Mouse (Mus musculus) adipocyte (in vitro differentiated cells): ENCODE results near the gene Pfdn2.

ENCODE experiments used
- DNase-seq: peaks from one replicate; pipeline ENCODE4 v3.0.0-alpha.2; 2016; ENCODE audit warnings: low spot score

The Pfdn2 gene

DNA sequence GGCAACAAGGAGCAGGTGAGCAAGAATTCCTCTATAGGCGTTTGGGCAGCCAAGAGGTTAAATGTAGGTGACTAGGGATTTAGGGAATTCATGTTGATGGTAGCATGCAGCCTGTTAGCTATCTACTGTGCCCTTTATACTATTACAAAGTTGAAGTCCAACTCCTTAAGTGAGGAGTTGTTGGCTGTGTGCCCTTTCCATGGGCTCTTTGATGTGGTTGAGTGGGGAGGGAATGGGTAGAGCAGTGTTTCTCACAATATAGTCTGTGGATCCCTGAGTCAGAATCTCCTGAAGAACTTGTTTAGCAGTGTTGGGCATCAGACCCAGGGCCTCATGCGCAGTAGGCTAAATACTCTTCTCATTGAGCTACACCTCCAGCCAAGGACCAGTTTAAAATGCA lies 11.3 kb downstream of the Pfdn2 start:
- no peak for DNase-seq

DNA sequence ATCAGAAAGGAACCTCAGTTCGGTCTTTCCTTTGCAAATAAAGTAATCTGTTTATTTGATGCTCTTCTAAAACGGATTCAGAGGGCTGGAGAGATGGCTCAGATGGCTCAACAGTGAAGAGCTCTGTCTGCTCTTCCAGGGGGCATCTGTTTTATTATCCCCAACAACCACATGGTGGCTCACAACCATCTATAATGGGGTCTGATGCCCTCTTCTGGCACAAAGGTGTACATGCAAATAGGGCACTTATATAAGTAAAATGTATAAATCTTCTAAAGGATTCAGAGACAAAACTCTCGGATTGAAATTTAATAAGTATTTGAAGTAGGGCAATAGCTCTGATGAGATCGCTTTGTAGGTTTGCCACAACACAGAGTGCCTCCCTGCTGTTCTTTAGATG lies 13.0 kb downstream of the Pfdn2 start:
- DNase-seq = peak; percentile 14

DNA sequence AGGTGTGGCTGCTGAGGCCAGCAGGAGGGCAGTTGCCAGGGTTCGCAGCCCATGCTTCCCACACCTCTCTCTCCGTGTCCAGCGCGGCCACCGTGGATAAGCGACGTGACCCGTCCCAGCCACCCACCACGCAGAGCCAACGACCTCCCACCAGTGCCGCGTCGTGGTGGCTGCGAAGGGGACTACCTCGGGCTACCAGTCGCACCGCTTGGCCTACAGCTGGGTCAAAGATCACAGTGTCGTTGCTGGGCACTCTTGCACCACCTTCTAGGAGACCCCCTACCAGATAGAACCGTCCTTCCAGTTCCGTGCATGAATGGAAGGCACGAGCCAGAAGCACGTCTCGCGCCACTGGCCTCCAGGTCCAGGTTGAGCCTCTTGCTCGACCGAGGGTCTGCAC lies 14.8 kb downstream of the Pfdn2 start:
- DNase-seq = no peak

DNA sequence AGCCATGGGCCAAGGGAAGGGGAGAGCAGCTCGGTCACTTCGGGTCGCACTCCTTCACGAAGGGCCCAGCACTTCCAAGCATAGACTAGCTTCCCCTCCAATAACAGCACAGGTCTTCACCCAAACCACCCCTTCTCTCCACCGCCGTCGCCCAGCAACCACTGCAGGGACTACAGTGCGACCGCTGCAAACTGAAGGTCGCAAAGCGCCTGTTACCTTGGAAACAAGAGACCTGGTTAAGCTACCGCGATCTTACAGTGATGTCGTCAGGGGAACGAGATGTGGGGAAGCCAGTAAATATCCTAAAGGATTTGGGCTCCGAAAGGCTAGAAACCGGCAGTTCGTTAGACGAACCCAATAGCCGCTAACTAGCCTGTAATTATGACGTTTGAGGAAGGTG lies 15.2 kb downstream of the Pfdn2 start, which contains the start of gene Klhdc9:
TSS of gene Klhdc9 (minus strand) at position 143 of the 400 bp plus-strand sequence.
- DNase-seq = no peak

DNA sequence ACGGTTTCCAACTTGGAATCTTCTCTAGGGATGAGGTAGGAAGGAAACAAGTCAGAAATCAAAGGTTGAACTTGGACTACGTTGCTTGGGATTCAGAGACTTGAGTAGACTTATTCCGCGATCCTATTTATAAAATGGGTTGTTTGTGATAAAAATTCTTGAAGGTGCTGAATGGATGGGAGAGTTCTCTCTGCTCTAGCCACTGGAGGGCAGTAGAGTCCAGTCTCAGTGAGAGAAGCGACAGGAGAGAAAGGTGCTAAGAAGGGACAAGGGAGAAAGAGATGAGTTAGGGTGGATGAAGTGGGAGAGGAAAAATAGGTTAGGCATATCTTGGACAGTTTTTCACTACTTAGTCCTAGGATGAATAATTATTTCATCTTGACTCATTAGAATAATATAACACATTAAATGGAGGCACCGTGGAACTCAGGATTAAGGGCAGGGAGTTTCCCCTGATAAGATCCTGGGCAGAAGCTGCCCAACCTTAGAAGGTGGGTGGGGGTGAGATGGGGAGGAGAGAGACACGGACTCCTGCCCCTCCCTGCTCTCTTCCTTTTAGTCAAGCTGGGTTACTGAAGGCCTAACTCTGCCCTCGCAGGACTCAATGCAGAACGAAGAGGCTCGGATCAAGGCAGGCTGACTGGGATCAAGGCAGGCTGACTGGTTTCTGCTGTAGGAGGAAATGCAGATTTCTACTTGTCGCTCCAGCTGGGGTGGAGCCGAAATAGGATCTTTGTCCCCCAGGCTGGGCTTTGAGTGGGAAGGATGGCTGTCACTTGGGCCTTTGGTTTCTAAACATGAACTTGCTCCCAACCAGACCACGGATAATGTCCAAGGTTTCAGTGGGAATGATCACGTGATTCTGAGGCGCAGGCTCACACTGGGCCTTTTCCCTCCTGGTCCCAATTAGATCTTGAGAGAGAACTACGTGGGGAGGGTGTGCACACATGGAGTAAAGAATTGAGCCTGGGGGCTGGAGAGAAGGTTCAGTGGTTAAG lies 15.9 kb downstream of the Pfdn2 start:
- DNase-seq = peak; percentile 85

DNA sequence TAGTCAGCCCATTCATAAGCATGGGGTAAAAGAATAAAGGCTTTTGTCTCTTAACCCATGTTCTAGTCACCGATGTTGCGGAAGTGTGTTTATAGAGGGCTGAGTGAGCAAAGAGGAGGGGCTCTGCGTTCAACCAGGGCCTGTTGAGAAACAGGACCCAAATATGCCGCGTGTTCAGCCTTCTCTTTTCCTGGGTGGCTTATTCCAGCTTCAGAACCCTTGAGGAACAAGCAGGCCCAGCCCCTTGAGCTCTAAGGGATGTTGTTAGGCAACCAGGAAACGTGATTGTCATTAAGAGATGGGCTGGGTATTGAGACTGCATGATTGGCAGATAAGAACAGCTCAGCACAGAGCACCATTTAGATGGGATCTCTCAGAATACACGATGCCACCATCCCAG lies 20.5 kb downstream of the Pfdn2 start:
- DNase-seq = no peak

DNA sequence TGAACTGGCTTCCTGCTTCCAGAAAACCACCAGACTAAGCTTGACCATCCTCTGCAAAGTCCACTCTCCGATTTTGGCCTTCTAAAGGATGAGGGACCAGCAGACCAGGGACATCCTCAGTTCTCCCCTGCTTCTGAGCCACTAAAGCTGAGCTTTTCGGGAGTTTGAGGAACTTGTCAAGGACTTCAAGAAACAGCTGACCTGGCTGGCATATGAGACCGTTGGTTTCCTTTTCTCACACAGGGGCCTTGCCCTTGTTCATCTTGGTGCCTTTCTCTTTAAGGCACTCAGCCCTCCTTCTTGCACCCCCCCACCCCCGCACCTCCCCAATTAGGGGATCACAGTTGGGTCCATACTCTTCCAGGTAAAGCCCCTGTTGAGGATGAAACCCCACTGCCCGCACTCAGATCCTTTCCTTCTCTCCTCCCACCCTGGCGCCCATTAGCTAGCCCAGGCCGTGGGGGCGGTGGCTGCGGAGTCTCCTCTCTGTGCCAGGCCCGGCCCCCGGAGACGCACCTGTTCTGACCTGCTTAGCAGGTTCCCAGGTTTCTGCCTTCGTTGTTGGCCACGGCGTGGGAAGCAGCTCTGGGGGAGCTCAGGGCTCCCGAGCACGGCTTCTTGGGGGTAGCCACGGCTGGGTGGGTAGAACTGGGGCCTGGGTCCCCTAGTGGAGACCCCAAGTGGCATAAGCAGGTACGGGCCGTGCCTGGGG lies 24.5 kb downstream of the Pfdn2 start, which contains the start of gene Nectin4:
TSS of gene Nectin4 (plus strand) at position 255 of the 712 bp plus-strand sequence.
- DNase-seq = no peak

DNA sequence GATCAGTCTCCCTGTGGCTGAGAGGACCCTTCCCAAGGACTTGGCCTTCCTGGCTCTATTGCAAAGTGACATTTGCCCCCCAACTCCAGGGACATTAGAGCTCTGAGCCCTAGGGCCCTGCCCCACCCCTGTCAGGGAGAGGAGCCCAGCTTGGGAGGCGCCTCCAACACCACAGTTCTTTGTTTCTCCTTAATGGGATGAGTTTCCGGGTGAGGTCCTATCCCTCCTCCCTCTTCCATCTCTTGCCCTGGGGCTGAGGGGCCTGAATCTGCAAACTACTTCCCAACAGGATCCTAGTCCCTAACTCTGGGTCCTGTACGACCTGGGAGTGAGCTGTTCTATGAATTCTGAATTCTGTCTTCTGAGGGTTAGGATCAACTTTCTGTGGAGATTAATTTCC lies 27.4 kb downstream of the Pfdn2 start:
- DNase-seq = no peak

DNA sequence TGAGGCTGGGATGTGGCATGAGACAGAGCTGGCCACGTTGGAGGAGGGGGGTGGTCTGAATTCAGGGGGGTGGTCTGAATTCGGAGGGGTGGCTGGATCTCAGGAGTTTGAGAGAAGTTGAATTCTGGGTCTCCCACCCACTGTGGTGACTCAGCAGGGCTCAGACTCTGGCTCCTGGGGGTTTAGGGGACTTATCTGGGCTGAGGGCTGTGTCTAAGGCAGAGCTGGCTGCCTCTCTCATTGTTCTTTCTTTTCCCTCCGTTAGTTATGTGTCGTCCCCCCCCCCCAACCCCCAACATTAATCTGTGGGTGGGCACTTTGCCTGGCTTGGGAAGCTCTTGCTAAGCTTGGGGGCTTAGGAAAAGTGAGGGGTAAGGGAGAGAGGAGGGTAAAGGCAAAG lies 28.5 kb downstream of the Pfdn2 start:
- DNase-seq = no peak

DNA sequence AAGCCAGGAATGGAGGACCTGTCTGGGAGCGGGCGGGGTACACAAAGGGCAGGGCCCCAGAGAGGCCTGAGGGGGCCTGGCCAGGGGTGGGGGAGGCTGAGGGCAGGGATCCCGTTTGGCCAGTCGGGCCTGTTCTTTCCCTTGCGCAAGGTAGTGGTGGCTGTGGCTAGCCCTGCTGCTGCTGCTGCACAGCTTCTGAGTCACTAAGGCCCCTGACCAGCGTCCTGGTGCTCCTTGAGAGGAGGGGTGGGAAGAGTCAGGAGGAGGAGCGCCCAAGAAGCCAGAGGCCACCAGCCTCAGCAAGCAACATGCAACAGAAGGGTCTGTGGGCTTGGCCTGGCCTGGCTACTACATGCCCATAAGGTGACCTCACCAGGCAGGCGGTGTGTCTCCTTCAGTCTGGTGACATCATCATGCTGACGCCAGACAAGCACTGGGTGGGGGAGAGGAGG lies 30.2 kb downstream of the Pfdn2 start:
- DNase-seq = no peak

DNA sequence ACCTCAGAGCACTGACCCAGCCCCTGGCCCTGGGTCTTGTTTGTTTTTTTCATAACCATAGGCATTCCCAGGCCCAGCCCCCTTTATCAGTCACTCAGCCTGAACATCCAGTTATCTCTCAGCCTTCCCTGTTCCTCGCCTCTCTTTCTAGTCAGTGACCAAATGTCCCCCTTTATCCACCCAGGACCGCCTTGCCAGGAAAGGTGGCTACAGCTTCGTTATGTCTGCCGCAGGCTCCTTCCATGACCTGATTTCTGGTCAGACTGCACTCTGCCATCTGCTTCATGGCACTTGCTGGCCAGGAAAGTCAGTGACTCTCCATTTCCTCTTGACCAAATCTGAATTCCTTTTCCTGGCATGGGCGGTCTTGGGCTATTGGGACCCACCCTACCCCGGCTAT lies 32.8 kb downstream of the Pfdn2 start:
- DNase-seq = no peak

DNA sequence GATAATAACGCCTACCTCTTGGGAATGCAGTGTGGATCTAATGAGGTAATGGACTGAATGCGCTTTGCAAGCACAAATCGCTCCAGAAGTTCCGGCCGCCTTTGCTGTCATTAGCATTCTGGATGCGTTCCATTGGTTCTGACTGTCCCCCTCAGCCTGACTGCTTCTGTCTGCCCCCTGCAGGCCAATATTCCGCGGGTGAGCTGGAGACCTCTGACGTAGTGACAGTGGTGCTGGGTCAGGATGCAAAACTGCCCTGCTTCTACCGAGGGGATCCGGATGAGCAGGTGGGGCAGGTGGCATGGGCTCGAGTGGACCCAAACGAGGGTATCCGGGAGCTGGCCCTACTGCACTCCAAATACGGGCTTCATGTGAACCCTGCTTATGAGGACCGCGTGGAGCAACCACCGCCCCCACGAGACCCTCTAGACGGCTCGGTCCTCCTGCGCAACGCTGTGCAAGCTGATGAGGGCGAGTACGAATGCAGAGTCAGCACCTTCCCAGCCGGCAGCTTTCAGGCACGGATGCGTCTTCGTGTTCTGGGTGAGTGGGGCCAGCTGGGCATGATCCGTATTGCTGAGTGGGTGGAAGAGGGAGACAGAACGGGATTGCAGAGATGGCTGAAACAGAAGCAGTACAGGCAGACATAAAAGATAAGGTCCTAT lies 34.6 kb downstream of the Pfdn2 start:
- DNase-seq = no peak

DNA sequence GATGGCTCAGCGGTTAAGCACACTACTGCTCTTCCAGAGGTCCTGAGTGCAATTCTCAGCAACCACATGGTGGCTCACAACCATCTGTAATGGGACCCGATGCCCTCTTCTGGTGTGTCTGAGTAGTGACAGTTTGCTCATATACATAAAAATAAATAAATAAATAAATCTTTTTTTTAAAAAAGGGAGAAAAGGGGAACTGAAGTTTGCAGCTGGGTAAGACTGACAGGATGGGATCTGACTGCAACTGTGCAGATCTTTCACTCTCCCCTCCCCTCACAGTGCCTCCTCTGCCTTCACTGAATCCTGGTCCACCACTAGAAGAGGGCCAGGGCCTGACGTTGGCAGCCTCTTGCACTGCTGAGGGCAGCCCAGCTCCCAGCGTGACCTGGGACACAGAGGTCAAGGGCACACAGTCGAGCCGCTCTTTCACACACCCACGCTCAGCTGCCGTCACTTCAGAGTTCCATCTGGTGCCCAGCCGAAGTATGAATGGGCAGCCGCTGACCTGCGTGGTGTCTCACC lies 36.7 kb downstream of the Pfdn2 start:
- no peak for DNase-seq

DNA sequence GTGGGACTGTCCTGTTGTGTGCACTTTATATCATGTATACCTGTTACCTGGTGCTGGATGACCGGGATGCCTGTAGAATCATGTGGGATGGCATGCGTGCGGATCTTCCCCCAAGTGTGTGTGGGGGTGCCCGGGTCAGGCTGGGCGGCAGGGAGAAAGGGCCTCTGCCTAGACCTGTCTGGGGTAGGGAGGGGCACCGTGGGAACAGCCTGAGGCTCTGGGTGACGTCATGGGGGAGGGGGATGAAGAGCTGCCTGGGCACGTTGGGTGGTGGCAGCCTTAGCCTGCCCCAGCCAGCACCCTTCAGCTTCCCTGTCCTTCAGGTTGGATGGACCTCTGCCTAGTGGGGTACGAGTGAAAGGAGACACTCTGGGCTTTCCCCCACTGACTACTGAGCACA lies 38.9 kb downstream of the Pfdn2 start:
- DNase-seq = no peak

DNA sequence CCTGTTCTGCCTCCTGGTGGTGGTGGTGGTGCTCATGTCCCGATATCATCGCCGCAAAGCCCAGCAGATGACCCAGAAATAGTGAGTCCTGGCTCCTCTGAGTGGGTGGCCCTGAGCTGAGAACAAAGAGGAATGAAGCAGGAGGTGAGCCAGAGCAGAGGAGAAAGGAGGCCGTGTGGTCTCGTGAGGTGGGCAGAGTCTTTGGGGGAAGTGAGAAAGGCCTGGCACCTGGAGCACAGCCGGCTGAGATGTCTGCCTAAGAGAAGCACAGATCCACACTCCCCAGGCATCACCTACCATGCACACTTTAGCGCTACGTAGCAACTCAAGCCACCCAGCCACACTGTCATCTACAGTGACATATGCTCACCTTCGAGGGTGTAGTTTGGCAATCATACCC lies 39.7 kb downstream of the Pfdn2 start:
- no peak for DNase-seq

DNA sequence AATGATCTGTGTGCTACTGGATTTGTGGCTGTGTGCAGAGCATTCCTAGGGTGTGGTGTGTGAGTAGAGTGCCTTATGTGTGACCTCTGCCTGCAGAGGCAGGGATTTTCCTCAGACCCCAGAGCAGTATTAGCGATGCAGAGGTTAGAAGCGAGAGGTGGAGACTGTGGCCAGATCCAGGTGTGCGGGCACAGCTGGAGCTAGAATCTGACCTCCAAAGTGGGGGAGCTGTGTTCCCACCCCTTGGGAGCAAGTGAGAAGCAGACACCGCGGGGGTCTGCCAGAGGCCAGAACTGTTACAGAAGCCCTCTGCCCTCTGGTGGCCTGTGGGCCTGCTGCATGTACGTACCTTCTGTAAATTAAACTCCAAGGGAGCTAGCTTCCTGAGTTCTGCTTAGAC lies 41.6 kb downstream of the Pfdn2 start:
- no peak for DNase-seq

DNA sequence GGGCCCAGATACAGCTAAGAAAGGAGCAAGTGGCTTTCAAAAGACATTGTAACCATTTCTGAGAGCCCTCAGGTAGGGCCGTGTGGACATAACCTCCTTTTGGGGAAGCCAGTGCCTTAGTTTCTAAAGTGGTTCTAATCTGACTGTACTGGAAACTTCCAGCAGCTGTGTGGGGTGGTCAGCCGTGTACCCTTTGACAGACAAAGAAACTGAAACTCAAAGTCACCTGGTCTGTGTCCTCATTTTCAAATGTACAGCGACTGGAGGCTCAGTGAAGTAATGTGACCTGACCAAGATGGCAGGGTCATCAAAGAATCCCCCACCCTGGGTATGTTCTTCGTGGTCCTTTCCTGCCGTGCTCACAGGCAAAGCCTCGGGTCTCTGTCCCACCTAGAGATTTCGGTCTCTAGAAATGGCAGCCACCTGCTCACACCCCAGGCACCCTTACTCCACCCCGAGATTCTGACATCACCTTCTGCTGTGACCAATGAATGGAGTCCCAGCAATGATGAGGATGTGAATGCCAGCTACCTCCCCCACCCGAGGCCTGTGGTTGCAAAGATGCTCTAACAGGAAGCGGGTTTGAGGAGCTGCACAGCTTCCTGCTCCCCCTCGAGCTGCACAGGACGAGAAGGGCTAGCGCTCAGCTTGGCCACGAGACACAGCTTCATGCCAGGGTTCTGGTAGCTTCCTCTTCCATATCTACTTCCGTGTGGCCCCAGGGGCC lies 43.1 kb downstream of the Pfdn2 start, which contains the start of gene Arhgap30:
TSS of gene Arhgap30 (plus strand) at position 579 of the 727 bp plus-strand sequence.
- DNase-seq = no peak

DNA sequence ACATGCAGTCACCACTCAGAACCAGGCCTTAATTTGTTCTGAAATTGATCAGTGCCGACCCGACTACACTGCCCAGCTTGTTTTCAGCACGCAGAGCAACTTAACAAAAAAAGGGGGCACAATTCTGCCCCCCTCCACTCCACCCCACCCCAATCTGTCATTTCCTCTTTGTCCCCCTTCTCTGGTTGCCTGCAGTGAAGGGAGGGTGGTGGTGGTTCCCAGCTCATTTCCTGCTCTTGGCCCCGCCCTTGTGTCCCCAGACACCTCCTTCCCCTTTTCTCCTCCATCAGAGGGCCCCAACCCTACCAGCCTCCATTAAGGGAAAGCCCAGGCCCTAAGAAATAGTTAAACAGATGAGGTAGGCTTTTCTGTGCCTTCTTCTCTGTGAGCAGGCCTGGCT lies 44.6 kb downstream of the Pfdn2 start:
- no peak for DNase-seq

DNA sequence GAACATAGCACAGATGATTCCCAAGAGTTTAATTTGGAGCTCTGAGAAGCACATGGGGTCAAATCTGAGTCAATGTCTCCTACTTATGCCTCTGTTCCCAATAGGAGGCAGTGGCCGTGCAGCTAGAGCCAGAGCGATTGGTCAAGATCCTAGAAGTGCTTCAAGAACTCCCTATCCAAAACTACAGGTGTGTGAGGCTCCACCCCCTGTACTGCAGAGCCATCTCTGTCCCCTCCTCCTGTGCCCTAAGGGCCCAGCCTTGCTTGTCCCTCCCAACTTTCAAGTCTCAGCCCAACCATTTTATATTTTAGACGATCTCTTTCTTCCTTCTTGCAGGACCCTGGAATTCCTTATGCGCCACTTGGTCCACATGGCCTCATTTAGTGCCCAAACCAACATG lies 56.4 kb downstream of the Pfdn2 start:
- no peak for DNase-seq

DNA sequence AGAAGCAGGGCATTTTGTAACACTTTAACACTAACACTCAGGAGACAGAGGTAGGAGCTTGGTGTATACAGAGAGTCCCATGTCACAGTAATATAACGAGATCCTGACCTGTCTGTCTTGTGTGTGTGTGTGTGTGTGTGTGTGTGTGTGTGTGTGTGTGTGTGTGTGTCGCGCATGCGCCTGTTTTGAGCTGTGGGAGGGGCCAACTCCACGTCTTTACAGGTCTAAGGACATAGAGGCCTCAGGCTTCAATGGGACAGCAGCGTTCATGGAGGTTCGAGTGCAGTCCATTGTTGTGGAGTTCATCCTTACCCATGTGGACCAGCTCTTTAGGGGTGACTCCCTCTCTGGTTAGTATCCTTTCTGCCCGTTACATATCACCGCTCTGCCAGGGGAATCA lies 57.5 kb downstream of the Pfdn2 start:
- DNase-seq = no peak

DNA sequence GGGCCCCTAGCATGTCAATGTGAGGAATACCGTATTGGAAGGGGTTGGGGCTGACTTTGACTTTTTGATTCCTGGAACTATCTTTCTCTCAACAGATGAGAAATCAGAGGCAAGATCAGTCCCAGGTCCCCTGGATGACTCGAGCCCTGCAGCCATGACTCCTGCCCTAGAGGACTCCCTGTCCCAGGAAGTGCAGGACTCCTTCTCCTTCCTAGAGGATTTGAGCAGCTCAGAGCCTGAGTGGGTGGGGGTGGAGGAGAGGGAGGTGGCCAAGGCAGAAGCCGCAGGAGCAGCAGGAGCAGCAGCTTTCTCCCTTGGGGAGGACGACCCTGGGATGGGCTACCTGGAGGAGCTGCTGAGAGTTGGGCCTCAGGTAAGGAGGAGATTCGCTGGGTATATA lies 61.8 kb downstream of the Pfdn2 start:
- no peak for DNase-seq
